Mouse (Mus musculus) fat pad, adult 2 months (tissue): Measurements from ENCODE around the gene Ccl24.

ENCODE experiments used
- DNase-seq: peaks from one replicate; pipeline ENCODE4 v3.0.0-alpha.2; 2011; ENCODE audit warnings: low read depth, low spot score; ENCODE audit errors: extremely low read depth

The Ccl24 gene

DNA sequence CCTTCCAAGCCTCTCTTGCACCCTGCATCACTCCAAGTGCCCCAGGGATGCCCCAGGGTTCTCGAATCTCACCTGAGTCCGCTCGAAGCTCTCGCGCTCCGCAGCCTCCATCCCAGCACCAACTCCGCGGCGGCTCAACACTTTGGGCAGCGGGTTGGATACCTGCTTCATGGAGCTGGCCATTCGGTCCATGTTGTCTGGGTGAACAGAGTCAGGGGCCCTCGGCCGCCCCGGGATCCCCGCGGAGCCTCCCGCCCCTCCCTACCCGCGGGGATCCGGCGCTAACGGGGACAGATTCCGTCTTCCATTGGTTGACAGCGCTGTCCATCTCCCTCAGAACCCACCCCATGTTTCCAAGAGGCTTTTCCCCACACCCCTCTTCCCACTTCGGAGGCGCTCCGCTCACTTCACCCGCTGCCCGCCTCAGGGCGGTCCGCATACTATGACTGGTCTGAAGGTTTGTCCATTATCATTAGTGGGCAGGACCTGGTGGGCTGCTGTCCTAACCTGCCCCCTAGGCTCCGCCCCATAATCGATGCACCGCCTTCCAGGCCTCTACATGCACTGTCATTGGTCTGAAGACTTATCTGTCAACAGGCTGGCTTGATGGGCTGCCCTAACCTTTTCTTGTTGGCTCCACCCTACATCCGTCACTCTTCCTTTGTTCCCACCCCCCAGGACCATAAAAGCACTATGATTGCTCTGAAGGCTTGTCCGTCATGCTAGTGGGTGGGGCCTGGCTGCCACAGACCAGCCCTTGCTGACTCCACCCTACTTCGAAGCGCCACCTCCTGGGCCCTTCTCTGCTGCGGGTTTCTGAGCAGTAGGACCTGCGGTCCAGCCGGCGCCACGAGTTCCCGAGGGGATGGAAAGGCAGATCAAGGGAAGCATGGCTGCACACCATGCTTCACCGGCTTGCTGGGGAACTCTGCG is 27.7 kb downstream of the Ccl24 start, which contains the start of gene Hip1:
Gene Hip1, minus strand, starts transcription at position 256 of the 933 bp plus-strand sequence.
- DNase-seq, result peak; percentile 76

DNA sequence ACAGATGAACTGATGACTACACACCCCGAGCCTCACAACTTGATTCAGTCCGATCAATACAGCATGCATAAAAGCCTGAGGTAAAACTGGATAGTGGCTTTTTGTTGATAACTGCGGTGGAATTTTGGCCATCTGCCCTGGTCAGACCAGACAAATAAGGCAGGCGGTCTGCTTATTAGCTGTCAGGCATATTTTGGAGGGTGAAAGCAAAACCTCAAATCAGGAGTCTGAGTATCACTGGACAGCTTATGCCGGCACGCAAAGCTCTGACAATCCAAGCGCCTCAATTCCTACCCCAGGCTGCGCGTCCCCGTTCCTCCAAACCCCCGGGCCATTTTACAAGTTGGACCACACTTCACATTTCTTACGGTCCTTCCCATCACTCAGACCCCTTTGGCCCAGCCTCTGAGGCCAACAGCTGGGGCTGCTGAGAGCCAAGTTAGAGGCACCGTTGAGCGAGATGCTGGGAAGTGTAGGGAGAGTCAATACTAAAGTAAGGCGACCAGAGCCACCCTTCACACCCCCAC is 28.8 kb downstream of the Ccl24 start:
- no peak for DNase-seq

DNA sequence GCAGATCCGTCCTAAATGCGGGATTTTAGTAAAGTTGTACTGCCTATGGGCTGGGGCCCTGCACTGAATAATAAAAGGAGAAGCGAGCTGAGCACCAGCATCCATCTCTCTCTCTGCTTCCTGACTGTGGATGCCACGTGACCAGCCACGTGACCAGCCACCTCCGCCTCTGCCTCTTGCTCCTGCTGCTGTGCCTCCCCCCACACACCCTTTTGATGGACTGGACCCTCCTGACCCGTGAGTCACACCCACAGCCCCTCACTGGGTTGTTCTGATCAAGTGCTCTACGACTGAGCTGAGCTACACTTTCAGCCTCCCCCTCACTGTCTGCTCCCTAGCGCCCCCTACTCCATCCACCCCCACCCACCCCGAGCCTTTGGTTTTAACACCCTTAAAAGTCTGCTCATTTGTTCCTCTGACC is 35.0 kb downstream of the Ccl24 start:
- DNase-seq, result no peak

DNA sequence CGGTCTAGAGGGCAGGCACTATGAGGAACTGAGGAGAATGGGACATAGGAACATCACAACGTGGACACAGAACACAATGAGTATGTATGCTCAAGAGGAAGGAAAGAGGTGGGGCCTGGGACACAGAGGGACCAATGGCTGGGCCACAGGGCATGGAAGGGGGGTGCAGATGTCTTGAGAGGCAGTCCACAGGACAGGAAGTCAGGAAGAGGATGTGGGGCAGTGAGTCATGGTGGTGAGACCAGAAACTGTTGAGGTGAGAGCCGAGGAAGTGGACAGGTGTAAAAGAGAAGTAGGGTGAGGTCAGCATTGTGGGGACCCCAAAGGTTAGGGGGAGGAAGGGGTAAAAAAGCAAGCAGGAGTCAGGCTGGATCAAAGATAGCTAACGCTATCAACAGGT is 35.5 kb downstream of the Ccl24 start:
- no peak for DNase-seq

DNA sequence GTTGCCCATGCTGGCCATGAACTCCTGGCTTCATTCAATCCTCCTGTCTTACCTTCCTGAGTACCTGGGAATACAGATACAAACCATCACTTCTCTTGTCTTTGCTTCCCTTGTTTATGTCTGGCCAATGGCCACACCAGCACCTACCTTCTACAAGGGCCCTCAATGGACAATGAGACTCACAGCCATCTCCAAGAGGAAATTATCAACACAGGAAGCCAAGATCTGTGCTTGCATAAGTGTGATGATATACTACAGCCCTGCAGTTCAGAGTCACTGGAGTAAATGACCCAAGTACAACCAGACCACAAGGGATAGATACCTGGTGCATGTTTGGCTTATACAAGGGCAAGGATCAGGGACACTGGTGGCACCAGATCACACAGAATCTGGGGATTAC is 37.0 kb downstream of the Ccl24 start:
- no peak for DNase-seq

GRCm38 (mm10) chr5:135533431-135533830 is 39.4 kb downstream of the Ccl24 start:
- no peak for DNase-seq

- no peak for DNase-seq
Measured at GRCm38 (mm10) chr5:135531306-135531845, 41.5 kb downstream of the Ccl24 start.

- no peak for DNase-seq
Measured at GRCm38 (mm10) chr5:135529964-135530363, 42.9 kb downstream of the Ccl24 start.

DNA sequence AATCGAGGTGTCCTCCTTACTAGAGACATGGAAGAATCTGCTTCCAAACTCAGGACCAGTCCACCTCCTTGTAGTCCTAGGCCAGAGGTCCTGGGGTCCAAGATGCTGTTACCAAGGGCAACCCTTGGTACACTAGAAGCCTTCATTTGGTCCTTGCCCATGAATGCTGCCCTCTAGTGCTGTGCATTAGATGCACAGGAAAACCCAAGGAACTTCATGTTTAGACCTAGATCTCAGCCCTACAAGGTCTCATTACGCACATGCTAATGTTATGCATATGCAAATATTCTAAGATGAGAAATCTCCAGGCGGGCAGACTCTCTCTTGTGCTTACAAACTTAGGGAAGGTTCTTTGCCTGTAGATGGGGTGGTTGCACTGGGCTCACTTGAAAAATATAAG is 43.5 kb downstream of the Ccl24 start:
- no peak for DNase-seq

- no peak for DNase-seq
Measured at GRCm38 (mm10) chr5:135527986-135528385, 44.9 kb downstream of the Ccl24 start.

- no peak for DNase-seq
Measured at GRCm38 (mm10) chr5:135524660-135525560, 47.9 kb downstream of the Ccl24 start.

GRCm38 (mm10) chr5:135524087-135524486 is 48.8 kb downstream of the Ccl24 start:
- DNase-seq, result no peak

DNA sequence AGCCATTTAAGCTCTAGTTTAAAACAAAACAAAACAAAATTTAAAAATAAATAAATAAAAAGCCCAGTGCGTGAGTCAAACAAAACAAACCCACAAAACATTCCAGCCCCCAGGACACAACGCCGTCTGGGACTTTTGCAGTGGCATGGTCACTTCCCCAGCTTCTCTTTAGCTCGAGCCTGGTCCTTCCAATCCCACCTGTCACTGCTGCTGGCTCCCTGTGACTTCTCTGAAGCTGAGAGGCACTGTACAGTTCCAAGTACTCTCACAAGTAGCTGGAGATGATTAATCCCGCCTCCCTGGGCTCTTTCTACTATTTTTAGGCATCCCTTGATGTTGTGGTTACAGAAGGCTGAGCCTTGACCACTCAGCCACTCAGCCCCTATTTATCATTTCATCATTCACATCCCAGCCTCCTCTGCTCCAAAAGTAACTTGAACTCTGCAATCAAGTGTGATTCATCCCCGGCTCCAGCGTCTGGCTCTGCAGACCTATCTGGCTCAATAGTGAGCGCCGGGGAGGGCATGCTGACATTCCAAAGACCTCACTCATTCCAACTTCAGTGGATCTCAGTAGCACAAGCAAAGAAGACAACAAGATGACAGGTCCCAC is 50.6 kb downstream of the Ccl24 start:
- no peak for DNase-seq
